Mouse (Mus musculus) right cerebral cortex, adult 2 months (tissue): ENCODE data around the gene Dnah10.
A peak's percentile ranks its signal among the peaks of the same experiment; 100 is the strongest.
"Not testable (repeated sequence)": the region's sequence is repeated elsewhere in the genome, so short reads cannot be mapped to it uniquely, and the experiment has no call there.

ENCODE experiments used
- DNase-seq, 2 experiments: peaks; one replicate each; pipeline ENCODE4 v3.0.0; 2021 to 2022; ENCODE audit warnings: low spot score in 2 of 2

Gene Dnah10

DNA sequence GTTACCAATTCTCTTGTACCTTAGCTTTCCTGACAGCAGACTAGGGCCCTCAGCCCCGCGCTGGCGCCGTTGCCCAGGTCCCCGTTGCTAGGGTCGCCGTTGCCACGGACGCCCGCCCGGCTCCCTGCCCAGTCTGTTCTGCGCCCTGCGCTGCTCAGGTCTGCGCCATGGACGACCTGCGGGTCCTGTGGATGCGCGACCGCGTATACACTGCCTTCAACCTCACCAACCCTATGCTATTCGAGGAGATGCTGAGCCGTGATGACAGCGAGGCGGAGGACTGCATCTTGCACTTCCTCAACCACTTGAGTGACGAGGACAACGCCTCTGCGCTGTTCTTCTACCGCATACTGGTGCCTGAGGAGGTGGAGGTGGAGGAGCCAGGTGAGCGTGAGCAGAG is at the start of gene Dnah10:
TSS of gene Dnah10 (plus strand) at position 89 of the 400 bp plus-strand sequence.
- DNase-seq = peak; percentile 65 to 66

DNA sequence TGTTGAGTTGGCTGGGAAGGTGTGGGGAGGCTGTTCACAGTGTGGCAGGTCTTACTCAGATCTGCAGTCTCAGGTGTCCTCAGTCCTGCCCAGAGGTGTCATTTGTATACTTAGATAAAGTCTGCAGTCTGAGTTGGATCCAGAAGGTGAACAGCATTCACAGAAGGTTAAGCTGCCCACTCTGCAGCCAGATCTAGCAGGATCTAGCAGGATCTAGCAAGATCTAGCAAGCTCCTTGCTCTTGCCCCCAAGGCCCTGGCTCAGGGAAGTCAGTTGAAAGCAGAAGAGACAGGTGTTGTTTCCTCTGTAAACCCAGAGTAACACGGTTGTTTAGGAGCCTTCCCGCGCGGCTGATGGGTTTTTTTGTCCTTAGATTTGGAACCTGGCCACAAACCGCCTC is 11.1 kb upstream of the Dnah10 start:
- no peak for DNase-seq

DNA sequence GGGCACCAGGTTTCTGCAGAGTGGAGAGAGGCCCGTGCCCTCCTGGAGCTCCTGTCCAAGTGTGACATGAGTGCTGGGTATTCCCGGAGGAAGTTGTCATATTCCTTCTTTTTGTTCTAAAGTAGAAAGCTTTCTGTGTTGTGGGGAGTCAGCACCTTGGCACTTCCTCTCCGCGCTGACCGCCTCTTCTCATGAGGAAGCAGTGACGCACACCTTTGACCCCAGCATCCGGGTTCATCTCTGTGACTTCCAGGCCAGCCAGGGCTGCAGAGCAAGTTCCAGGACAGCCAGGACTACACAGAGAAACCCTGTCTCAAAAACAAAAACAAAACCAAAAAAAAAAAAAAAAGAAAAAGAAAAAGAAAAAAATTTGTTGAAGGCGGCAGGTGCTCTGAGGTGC is 9.8 kb upstream of the Dnah10 start:
- no peak for DNase-seq

DNA sequence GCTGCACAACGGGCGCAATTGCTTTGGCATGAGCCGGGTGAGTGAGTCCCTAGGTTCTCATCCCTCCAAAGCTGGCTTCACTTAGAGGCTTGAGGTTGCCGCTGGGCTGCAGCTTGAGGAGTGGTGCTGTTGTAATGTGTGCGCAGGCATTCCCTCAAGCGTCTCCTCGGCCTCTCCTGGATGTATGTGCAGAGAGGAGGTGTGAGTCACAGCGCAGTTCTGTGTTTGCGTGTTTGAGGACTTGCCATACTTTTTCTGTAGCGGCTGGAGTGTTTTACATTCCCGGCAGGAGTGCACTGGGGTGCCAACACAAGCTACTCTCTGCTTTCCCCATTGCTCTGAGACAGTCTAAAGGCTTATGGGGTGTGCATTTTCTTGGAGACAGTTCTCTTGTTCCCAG is 6.9 kb upstream of the Dnah10 start:
- no peak for DNase-seq

DNA sequence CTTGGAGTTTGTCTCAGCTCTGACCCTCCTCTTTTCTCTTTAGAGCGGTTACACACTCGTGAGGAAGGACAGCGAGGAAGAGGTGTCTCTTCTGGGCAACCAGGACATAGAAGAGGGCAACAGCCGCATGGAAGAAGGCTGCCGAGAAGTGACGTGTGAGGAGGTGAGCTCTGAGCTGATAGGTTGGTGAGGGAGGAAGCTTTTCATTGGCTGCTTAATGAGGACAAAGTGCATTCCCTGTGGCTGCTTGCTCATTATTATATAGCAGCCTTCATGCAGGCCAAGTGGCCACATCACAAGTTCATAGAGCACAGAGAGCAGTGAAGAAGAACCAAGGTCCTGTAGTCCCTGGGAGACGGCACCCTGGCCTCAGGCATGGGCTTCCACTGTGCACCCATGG is 6.5 kb upstream of the Dnah10 start:
- DNase-seq = no peak

DNA sequence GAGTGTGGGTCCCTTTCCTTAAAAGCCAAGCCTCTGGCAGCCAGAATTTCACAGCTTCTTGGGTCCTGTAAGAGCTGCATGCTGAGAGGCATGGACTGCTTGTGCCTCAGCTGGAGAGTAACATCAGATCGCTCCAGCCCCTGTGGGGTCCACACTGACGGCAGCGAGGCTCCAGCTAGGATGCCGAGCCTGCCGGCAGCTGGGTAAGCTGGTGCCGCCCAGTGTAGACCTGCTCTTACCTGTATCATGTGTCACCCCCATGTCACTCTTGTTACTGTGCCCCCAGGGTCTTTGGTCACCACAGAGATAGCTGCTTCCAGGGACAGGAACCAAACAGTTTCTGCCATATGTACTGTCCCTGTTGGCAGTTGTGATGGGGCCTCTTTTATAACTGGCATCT is 1.8 kb upstream of the Dnah10 start:
- no peak for DNase-seq

DNA sequence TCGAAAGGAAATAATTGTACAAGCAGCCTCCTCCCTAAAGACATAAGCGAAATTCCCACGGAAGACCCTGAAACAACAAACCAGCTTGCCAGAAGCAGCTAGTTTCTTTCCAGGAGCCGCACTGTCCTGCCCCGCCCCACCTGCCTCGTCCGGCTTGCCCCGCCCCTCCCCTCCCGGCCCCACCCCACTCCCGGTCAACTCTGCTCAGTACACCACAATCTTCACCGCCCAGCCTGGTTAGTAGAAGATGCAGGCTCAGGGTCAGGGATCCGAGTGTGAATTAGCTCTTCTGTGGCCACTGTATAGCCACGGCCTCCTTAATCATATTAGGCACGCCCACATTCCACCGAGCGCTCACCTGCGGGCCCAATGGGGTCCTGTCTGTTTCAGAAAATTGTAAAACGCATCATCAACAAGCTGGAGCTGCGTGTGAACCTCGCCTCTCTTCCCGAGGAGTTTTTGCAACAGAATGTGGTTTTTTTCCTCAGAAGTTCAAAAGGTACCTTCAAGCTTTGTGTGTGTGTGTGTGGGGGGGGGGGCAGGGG is 4.8 kb downstream of the Dnah10 start:
- no peak for DNase-seq

DNA sequence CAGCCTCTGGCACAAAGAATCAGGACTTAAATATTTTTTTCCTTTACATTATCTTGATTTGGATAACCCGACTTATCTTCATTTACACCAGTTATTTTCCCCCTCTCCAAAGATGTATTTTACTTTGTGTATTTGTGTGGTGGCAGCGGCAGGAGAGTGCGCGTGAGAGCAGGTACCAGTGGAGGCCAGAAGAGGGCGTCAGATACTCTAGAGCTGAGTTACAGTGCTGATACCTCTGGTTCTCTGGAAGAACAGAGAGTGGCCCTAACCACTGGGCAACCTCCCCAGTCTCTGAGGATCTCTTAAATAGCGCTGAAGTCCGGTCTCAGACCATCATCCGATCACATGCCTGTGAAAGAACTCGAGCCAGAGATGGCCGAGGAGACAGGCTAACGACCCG is 9.1 kb downstream of the Dnah10 start:
- DNase-seq = no peak

DNA sequence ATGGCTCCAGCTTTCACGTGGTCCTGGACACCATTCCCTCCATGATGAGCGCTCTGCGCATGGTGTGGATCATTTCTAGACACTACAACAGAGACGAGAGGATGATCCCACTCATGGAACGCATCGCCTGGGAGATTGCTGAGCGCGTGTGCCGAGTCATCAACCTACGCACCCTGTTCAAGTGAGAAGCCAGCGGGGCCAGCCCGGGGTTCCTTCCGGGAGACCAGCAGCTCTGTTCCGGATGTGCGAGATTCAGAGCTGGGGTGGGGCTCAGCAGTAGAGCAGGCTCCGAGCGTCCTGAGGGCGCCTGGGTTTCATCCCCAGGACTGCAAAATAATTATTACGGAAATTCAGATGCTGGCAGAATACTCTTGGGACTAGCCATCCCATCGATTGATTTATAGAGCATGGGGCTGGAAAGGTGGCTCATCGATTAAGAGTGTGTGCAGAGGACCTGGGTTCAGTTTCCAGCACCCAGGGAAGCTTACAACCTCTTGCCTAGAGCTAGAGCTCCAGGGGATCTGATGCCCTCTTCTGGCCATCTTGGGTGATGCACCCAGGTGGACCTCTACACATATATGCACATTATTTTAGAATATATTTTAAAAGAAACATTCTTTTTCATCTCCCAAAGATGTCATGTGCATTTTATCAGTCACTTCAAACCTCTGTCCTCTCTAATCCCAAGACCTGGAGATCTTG is 17.2 kb downstream of the Dnah10 start:
- no peak for DNase-seq

DNA sequence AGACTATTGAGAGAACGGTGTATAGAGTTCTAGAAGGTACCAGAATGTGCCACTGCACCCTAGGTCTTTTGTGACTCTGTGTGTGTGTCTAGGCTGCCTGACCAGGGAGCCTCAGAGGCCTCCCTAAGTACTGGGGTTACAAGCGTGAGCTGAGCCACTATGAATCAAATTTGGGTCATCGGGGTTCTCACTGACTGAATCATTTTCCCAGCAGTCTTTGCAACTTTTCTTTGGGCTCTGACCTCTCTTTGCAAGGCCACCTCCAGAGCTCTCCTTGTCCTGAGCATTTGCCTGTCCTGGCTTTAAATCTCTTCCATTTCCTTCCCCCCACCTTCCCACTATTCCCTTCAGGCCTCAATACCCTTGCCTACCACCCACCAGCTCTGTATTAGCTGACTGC is 19.0 kb downstream of the Dnah10 start:
- DNase-seq = no peak

DNA sequence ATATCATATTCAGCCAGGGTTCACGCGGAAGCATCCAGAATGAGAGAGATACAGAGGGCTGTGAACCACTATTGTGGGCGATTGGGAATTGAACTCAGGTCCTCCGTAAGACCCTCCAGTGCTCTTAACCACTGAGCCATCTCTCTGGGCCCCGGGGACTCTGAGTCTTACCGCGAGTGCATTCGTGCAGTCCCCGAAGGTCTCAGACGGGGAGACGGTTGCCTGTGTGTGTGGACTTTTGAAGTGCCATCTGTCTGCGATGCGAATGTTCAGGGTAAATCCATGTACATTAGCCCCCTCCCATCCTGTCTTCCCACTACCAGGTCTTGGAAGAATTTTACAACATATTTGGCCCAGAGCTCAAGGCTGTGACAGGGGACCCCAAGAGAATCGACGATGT is 21.3 kb downstream of the Dnah10 start:
- DNase-seq = no peak

DNA sequence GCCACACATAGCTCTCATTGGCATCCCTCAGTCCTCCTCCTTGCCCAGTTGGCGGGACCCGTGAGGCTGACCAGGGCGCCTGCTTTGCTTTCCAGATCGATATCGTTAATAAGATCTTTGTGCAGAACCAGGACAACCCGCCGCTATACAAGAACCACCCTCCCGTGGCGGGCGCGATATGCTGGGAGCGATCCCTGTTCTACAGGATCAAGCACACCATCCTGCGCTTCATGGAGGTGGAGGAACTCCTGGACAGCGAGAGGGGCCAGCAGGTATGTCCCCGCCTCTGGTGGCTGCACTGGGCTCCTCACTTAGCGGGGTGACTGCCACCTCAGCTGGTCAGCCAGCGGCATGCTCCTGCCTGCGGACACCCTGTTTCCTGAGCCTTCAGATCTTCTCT is 23.4 kb downstream of the Dnah10 start:
- DNase-seq = no peak

DNA sequence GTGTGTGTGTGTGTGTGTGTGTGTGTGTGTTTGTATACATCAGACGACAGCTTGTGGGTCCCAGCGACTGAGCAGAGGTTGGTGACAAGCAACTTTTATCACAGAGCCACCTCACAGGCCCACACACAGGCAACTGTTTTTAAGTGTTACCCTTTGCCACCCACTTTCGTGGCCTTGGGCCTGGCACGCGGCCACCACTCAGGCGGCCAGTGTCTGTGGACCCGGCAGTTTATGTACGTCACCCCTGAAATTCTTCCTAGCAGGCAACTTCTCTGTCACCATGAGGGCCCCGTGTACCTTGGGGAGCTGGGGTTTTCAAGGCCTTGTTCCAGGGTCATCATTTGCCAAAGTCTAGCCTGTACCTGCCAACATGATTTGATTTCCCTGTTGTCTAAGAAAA is 26.8 kb downstream of the Dnah10 start:
- no peak for DNase-seq

DNA sequence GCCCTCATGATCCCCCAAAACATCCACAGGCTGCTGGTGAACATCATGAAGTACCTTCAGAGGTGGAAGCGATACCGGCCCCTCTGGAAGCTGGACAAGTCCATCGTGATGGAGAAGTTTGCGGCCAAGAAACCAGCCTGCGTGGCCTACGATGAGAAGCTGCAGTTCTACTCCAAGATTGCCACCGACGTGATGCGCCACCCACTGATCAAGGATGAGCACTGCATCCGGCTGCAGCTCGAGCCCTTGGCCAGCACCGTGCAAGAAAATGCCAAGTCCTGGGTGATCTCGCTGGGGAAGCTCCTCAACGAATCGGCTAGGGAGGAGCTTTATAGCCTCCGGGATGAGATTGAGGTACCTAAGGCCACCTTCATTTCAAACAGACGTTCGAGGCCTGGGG is 36.1 kb downstream of the Dnah10 start:
- peak in 1 of 2 experiments; percentile 10 for DNase-seq

DNA sequence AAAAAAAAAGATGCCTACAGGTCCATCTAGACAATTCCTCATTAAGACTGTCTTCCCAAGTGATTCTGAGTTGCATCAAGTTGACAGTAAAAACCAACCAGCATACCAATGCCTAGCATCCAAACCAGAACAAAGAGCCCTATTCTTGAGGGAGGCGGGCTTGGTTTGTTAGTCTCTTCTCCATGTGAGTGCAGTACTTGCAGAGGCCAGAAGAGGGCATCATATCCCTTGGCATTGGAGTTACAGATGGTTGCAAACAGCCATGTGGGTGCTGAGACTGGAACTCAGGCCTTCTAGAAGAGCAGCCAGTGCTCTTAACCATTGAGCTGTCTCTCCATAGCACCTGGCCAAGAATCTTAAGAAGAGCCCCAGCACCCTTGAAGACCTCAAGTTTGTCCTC is 36.9 kb downstream of the Dnah10 start:
- DNase-seq = no peak

DNA sequence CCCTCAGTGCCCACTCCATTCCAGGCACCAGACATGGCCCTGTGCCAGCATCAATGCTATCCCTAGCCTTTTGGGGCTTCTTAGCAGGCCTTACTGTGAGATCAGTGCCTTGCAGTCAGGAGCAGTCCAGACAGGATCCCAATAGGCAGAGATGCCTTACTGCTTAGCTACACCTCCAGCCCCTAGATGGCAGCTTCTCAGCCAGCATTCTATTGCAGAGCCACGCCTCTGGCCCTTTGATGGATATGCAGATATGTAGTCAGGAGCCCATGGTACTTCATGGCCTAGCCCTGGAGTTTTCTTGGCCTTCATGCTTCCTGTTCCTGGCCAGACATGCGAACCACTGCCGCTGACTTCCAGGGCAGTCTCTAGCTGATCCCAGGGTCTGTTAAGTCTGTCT is 49.7 kb downstream of the Dnah10 start:
- DNase-seq = no peak

DNA sequence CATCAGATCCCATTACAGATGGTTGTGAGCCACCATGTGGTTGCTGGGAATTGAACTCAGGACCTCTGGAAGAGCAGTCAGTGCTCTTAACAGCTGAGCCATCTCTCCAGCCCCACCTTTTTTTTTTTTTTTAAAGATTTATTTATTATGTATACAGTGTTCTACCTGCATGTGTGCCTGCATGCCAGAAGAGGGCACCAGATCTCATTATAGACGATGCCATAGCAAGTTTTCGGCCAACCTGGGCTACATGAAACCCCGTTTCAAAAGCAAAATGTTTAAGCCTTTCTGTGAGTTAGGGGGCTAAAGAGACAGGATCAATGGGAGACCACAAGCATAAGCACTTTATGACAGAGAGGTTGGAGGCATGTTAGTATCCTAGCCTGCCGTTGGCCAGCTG is 51.4 kb downstream of the Dnah10 start:
- not testable (repeated sequence) for DNase-seq

DNA sequence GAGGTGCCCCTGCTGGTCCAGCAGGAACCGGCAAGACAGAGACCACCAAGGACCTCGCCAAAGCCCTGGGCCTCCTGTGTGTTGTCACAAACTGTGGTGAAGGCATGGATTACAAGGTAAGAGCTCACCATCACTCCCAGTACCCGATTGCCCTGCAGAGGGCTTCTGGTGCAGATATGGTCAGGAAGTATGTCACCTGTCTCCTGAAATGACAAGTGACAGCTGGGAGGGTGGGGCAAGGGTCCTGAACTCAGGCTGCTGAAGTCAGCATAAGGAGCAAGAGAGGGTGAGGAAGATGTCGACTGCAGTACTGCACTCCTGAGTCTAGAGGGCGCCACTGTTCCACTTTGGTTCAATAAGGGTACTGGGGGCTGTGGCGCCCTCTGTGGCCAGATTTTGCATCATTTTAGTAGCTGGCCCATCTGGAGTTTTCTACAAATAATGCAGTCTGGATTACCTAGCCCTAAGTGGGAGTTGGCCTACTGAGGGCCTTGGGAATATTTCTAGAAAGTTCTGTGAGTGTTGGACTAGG is 52.4 kb downstream of the Dnah10 start:
- peak; percentile 39 to 41 for DNase-seq

DNA sequence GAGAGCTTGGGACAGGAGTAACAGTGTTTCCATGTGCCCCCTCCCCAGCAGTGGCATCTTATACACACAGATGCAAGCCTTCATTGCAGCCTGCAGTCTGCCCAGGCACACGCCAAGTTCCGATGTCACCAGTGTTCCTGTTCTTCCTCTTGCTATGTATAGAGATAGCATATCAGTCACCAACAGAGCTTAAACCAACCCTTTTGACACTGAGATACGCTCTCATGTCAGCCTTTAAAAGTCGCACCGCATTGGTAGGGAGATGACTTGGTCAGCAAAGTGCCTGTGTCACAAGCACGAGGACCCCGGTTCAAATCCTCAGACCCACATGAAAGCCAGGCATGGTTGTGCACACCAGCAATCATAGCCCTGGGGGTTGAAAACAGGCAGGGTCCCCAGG is 55.0 kb downstream of the Dnah10 start:
- no peak for DNase-seq

DNA sequence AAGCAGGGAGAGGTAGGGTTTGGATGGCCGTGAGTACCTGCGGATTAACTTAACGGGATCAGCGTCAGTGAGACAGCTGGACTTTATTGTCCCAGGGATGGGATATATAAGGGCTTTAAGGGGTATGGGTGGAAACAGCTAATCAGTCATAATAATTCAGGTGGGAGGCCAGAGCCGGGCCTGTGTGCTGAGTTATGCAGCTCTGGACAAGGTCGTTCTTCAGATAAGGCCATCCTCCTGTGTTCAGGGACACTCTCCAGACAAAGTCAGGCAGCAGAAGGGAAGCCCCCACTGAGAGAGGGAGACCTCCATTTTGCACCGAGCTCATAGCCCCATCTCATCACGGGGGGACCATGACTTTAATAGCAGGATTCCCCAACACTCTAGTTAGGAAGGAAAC is 56.8 kb downstream of the Dnah10 start:
- no peak for DNase-seq

DNA sequence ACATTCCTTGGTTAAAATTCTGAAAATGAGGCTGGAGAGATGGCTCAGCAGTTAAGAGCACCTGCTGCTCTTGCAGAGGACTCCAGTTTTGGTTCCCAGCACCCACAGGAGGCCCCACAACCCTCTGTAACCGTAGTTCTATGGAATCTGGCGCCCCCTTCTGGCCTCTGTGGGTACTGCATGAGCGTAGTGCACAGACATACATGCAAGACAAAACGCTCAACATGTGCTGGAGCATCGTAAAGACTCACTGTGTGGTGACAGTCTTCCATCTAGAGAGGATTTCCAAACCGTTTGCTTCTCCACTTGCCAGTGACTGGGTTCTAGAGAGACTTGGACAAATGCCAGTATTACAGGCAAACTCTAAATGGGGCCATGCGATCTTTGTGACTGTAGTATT is 60.8 kb downstream of the Dnah10 start:
- no peak for DNase-seq

DNA sequence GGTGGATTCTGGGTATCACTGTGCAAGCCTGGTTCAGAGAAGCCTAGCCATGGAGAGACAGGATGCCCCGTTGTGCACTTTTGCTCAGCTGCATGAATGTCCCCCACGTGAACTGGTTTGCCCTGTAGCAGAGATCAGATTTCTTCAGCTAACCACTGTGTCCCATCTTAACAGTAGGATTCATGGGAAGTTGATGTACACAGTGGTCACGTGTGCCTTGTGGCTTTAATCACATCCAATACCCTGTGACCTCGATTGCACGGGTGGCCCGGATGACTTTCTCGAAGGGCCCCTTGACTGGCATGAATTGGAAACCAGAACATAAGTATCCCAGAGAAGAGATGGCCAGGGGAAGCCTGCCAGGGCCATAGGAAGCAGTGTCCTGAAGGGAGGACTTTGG is 67.2 kb downstream of the Dnah10 start:
- DNase-seq = no peak

DNA sequence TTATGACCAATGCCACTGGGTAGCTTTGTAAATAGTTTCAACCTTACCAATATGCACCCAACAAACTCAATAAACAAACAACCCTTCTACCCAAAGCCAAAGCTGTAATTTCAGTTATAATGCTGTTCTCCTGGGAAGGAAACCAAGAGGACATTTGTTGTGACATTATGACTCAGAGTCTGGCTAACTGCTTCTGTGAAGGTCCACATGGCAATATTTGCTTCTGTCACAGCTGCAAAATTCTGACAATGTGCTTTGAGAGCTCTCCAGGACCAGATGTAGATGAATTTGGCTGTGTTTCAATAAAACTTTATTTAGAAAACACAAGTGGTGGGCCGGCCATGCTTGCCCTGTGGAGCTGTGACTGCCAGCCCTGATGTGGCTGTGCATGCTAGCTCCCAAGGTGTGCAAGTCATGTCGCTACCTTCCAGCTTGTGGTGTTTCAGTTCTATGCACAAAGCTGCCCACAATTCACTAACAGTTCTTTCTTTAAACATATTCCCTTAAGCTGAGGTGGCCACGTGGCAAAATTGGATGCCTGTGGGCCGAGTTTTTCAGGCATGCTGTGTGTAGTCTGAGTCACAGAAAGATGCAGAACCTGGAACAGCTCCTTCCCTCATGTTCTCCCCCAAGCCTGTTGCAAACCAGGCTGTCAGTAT is 85.0 kb downstream of the Dnah10 start:
- DNase-seq = peak; percentile 58 to 77
